Mouse (Mus musculus) kidney, adult 8-10 months (tissue): ENCODE measurements around the gene Gk.

Experiments used
- DNase-seq, 2 experiments: peaks; one replicate each; pipeline ENCODE4 v3.0.0; 2022

Gene Gk

DNA sequence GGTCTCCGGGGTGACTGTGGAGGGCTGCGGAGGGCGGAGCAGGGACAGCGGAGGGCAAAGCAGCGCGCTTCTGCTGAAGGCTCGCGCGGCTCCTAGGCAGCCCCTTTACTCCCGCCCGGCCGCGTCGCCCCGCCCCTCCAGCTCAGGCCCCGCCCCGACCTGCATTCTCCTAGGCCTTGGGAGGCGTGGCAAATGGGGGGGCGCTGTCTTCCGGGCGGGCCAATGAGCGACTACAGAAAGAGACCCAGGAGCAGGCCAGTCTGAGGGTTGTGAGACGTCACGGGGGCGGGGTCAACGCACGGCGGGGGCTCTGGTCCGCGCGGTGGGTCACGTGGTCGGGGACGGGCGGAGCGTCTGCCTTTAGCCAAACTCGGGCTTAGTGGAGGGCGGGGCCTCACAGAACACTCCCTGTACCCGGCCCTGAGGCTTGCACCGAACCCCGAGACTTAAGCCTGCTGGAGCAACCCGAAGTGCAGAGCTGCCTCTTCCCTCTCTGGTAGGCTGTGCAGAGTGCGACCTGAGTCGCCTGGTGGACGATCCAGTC is at the start of gene Gk:
Gene Gk (minus strand): TSS at position 276 of the 544 bp plus-strand sequence.
- peak; percentile 98 for DNase-seq

DNA sequence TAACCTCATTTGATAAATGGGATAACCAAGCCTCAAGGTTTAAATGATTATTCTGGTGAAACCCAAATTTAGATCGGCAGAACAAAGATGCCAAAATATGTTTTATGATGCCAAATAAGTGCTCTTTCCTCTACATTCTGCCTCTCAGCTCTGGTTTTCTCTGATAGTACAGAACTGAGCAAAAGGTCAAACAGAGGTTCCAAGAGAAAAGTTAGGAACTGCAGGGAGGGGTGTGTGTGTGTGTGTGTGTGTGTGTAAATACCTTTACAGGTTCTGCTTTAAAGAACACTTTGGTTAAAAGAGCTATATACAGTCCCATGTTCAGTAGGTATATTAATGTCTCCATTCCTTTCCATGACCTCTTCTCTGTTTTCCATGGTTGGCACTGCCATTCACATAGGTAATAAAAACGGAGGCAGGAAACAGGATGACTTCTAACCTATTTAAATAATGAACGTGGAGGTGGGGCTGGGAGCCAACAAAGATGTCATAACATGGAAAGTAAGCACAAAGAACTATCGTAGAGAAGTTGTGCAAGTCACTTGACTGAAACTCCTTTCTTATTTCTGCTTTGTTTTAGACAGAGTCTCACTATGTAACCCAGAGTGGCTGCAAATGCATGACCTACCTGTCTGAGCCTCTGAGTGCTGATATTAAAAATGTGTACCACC is 28.2 kb upstream of the Gk start:
- no peak for DNase-seq

GRCm38 (mm10) chrX:85803006-85803405 is 26.4 kb upstream of the Gk start:
- no peak for DNase-seq

GRCm38 (mm10) chrX:85797449-85797848 is 20.8 kb upstream of the Gk start:
- no peak for DNase-seq

DNA sequence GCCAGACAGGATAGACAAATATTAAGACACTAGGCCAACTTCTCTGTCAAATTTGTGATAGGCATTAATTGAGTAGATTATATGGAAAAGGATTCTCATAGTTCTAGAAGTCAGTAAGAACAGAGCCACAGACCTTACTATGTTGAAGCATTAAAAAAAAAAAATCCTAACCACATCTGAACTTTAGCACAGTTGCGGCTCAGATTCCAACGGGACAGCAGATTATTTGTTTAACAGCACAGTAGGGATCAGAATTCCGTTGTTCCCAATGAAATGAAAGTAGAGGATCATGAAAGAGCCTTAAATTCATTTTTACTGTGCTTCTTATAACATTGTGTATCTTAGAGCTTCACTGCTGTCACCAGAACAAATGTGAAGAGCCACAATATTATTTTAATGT is 1.7 kb upstream of the Gk start:
- DNase-seq = no peak

DNA sequence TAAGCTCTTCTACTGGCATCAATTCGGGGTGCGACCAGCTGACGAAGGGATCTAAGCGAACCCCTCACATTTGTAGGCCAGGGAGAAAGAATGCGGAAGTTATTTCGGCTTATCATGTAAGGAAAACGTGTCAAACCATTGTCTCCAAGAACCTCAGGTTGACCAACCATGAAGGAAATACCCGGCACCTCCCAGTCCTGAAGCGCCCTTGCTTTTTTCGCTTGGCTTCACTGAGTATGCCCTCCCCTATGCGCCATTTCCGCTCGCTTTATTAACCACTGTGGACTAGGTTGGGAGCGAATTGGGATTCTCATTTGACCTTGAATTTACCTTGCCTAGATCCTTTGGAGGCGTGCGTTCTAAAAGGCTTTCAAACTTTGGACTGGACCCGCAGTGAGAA is 522 bp upstream of the Gk start:
- peak; percentile 69 to 80 for DNase-seq

DNA sequence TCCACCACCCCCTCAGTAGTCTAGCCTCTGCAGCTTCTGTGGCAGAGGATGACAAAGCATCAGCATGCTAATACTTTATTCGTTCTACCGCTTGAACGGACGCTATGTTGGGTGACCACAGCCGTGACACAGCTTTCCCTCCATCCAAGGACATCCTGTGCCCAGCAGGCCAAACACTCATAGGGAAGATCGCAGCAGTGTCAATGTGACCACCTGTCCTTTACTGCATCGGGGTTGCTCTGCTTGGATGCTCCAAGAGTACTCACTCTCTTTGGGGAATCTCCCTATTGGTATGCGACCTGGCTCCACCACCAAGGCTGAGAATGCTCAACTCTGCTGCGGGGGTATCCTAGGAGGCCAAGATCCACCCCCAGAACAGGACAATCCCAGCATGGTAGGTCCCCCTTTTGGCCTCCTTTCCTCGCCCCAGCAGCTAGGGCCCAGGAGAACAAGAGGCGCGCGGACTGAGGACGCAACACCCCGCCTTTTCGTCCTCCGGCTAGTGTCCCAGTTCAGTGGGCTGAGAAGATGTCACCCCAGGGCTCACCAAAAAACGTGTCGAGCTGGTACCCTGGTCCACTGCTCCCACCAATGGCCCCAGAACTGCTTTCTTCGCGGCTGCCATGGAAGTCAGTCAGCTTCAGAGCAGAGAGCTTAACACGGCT is 608 bp downstream of the Gk start:
- no peak for DNase-seq

DNA sequence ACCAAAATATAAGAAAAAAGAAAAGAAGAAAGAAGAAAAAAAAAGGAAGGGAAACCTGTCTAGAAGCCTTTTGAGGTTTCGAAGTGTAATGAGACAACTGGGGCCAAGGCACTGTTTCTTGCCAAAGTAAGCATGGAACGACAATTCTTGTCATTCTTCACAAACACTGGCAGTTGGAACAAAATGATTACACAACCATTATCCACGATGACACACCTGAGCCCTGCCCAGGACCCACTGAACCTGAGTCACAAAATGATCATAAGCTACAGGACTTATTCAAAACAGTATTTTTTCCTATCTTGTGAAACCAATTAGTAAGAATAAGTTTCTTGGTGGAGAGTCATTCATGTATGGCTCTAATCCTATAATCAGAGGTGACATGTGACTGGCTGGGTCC is 5.3 kb downstream of the Gk start:
- no peak for DNase-seq

- DNase-seq = no peak
Observed at GRCm38 (mm10) chrX:85770747-85771146, 5.9 kb downstream of the Gk start.

DNA sequence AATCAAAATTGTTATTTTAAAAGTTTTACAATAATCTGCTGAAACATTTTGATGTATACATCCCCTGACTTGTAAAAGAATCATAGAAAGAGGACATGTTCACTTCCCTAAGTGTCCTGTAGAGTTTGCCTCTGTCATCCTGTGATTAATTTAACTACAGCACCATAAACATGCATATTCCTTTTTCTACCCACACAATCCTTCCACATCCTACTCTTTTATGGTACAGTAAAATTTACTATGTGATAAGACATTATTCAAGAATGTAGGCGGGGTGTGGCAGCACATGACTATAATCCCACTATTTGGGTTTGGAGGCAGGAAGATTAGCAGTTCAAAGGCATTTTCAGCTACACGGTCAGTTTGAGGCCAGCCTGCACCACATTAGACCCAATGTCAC is 8.0 kb downstream of the Gk start:
- DNase-seq = no peak

DNA sequence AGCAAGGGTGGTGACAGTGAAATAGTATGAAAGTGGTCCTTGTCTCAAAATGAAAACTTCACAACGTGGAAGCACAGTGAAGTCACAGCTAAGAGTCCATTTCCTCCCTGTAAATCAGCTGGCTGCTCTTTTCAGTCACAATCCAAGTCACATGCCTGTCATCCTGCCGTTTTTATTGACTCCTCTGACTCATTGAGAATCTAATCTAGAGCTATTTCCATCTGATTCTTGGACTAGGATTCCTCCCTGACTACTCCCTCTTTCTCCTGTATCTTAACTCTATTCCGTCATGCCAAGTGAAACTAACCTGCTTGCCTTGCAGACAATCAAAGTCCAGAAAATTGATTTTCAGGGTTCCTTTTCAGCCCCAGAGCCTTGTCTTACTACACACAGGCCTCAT is 20.6 kb downstream of the Gk start:
- DNase-seq = no peak

GRCm38 (mm10) chrX:85743837-85744236 is 32.8 kb downstream of the Gk start:
- DNase-seq = no peak

DNA sequence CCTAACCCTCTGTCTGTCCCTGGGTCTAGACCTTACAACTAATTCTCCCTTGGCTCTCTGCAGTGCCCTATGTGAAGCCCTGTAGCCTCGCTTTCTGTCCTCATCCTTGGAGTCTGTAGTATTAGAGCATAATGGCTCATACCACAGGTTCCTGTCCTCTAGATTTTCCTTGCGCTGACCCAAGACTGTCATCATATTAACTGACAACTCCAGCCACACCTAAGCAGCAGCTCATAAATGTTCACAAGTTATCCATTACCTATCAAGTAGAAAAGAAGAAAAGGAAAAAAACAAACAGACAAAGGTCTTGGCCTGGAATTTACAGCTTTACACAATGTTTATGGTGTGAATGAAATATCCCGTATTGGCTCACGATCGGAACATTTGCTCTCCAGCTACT is 43.4 kb downstream of the Gk start:
- DNase-seq = no peak

DNA sequence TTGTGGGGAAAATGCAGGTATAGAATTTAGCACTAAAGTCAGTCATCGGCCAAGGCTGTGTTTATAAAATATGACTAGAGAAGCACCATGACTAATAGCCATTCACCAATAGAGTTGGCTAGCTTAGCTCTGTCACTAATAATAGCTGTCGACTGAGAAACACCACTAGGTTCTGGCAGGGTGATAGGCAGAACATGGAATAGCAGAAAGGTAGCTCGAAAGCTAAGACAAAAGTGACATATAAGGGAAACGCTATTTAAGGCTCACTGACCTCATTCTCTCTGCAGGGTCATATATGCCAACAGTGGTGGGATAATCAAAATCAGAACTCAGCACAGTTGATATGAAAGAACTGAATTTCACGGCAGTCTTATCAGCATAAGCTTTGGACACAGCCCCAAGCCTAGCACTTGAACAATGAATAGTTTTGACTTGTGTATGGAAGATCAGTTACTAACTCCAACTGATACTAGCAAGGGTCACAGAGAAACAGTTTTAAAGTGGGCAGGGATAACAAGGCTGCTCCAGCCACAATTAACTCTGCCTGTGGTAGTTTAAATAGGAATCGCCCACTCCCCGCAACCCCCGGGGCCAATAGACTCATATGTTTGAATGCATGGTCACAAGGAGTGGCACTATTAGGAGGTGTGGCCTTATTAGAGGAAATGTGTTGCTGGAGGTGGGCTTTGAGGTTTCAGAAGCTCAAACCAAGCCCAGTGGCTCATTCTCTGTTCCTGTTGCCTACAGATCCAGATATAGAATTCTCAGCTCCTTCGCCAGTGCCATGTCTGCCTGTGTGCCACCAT is 45.3 kb downstream of the Gk start:
- DNase-seq = no peak

DNA sequence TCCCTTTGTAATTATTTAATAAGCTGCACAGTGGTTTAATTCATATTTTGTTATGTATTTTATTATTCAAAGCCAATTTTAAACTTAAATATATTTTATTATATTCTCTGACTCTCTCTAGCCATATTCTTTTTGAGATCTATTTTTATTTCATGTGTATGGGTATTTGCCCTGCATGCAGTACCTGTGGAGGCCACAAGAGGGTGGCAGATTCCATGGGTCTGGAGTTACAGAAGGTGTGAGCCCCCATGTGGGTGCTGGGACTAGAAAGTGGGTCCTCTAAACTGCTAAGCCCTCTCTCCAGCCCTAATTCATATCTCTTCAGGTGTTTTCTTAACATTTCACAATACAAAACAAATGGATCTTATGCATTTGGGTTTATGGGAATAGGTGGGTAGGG is 55.4 kb downstream of the Gk start:
- peak in 1 of 2 experiments; percentile 24 for DNase-seq

- no peak for DNase-seq
Observed at GRCm38 (mm10) chrX:85710399-85710798, 66.2 kb downstream of the Gk start.

GRCm38 (mm10) chrX:85705715-85706114 is 70.9 kb downstream of the Gk start:
- DNase-seq = no peak

DNA sequence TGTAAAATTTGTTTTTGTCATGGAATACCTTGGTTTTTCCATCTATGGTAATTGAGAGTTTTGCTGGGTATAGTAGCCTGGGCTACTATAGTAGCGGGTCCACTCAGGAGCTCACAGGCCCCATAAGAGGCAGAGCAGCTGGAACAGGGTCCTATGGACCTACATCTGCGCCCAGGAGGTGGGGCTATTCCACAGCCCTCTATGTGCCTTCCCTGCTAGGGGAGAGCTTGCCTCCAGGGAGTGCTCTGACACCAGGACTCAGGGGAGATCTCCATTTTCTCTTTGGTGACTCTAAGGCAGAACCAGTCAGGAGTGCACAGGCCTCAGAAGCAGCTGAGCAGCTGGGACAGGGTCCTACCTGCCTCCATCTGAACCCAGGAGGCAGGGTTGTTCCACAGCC is 92.9 kb downstream of the Gk start:
- no peak for DNase-seq

DNA sequence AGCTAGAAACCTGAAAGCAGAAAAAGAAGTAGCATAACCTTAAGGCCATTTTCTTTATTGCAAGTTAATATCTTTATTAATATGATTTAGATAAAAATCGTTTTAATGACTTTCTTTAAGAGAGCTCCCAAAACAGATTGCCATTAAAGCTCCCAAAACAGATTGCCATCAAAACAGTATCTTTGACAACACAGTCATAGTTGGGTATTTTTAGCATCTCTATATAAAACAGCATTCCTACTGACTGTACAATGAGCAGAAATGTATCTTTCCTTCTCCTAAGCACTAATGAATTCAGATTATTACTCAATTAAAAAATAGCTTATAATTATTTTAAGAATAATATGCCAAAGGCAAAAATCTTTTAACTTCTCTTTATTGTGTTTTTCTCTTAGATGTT is 94.5 kb downstream of the Gk start:
- no peak for DNase-seq

DNA sequence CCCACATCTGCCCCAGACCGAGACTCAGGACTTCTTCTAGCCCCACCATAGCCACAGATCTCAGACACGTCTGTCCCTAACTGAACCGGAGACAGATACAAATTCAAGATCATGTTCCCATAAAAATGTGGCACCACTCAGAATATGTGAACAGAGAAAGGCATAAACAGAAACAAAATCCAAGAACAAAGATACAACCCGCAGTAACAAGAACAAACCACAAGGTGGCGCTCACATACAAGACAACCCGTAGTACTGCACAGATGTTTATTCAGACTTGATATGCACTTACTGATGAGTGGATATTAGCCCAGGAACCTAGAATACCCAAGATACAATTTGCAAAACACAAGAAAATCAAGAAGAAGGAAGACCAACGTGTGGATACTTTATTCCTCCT is 99.8 kb downstream of the Gk start:
- DNase-seq = peak; percentile 20 to 25
